Mouse (Mus musculus): ENCODE results near the gene Dpagt1. TPM values are rescaled to one million over a fixed set of nuclear protein-coding genes. Genes with fewer than 3 reads are reported as not detected.

Dpagt1 gene
- polyA plus RNA-seq, 1 experiment from 2014 or later = 38.4 TPM

DNA sequence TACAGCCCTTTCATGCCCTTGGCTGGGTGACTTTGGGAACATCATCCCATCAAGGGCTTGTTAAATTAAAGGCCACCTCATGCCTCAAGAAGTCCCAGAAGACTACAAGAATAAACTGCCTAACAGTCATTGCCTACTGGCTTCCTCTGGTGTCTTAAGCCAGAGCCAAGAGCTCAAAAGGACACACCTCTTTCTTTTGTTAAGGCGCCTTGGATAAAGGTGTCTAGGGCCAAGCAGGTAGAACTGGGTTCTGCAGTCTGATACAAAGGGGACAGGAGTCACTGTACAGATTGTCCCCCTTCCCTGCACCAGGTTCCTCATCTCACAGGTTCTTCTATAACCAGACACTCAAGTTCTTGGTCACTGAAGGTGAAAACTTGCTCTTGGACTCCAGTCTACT, 16.8 kb downstream of the Dpagt1 start:
- Histone ChIP-seq H3K27ac (0 out of 2 replicates have a peak overlapping the region, but pooled peaks have one; percentile 96), H3K4me3 (peak overlapping the region; percentile 87; the same call in 1 of the 2 replicates), H3K36me3 (peaks cover 63% of the 10 kb centered on the region), H3K9me3 (no peaks in the 10 kb centered on the region), H3K9ac (peak overlapping the region; percentile 92; the same call in 1 of the 2 replicates), H3K4me2 (peak overlapping the region; percentile 72), H3K4me1 (peaks cover 21% of the 10 kb centered on the region), H3K27me3 (no peaks in the 10 kb centered on the region)
- 83% methylated on average over 1 of the region's 1 CpGs for WGBS
- ATAC-seq (ENCODE audit: insufficient number of reproducible peaks, insufficient read depth, low FRiP score, low TSS enrichment, low read depth) = no peak

GRCm38 (mm10) chr9:44343290-44343689, 17.5 kb downstream of the Dpagt1 start:
- Histone ChIP-seq H3K27ac (peak overlapping the region; percentile 96), H3K36me3 (peaks cover 65% of the 10 kb centered on the region)
- no peak for ATAC-seq (ENCODE audit: insufficient number of reproducible peaks, insufficient read depth, low FRiP score, low TSS enrichment, low read depth)

GRCm38 (mm10) chr9:44343781-44344421, 18.1 kb downstream of the Dpagt1 start, which contains the start of gene Hmbs:
TSS of gene Hmbs (minus strand) at chr9:44344228.
- Histone ChIP-seq H3K36me3 (peaks cover 65% of the 10 kb centered on the region), H3K27ac (peak within 1 kb of the TSS; percentile 96), H3K9me3 (no peaks in the 10 kb centered on the region), H3K4me1 (peaks cover 17% of the 10 kb centered on the region), H3K4me2 (peak within 1 kb of the TSS; percentile 72), H3K27me3 (no peaks in the 10 kb centered on the region), H3K4me3 (peak within 1 kb of the TSS; percentile 87), H3K9ac (peak within 1 kb of the TSS; percentile 92)
- under 1% methylated on average over 39 of the region's 39 CpGs for WGBS
- ATAC-seq (ENCODE audit: insufficient number of reproducible peaks, insufficient read depth, low FRiP score, low TSS enrichment, low read depth) = peak; percentile 93

More at GRCm38 (mm10) chr9:44343290-44343689, 17.5 kb downstream of the Dpagt1 start:
- peaks cover 17% of the 10 kb centered on the region for H3K4me1 ChIP-seq
- no peaks in the 10 kb centered on the region for H3K27me3 ChIP-seq
- H3K9me3 ChIP-seq = no peaks in the 10 kb centered on the region
- peak overlapping the region; percentile 72 for H3K4me2 ChIP-seq
- H3K4me3 ChIP-seq = peak overlapping the region; percentile 87
- H3K9ac ChIP-seq = peak overlapping the region; percentile 92
- WGBS = 8% methylated on average over 6 of the region's 6 CpGs

DNA sequence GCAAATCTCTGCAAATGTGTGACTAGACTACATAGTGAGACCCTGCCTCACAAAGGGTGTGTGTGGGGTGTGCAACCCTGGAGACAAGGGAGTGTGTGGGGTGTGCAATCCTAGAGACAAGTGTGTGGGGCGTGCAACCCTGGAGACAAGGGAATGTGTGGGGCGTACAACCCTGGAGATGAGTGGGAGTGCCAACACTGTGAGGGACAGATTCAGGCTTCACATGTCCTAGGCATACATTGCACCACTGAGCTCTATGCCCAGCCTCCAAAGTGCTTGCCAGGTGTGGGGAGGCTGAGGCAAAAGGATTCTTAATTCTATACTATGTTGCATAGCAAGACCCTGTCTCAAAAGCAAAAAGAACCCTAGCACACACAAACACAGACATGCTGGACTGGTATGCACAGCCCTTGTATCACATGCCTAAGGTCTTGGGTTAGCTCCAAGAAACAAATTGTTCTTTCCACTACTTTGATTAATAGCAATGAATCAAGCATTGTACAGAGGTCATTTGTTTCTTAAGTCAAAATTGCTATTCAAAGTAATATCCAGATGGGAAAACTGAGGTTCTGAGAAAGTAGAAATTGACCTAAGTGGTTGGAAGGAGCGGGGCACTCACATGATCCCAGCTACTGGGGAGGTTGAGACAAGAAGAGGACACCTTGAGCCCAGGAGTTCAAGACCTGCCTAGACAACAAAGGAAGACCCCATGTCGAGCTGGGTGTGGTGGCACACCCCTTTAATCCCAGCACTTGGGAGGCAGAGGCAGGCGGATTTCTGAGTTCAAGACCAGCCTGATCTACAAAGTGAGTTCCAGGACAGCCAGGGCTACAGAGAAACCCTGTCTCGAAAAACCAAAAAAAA, 20.0 kb downstream of the Dpagt1 start:
- no peak overlapping the region for H3K9ac ChIP-seq
- H3K27me3 ChIP-seq = no peaks in the 10 kb centered on the region
- H3K36me3 ChIP-seq = peaks cover 69% of the 10 kb centered on the region
- H3K9me3 ChIP-seq = no peaks in the 10 kb centered on the region
- H3K4me3 ChIP-seq = no peak overlapping the region
- peaks cover 17% of the 10 kb centered on the region for H3K4me1 ChIP-seq
- 86% methylated on average over 6 of the region's 6 CpGs for WGBS
- H3K4me2 ChIP-seq = no peak overlapping the region
- no peak for ATAC-seq (ENCODE audit: insufficient number of reproducible peaks, insufficient read depth, low FRiP score, low TSS enrichment, low read depth)
- no peak overlapping the region for H3K27ac ChIP-seq

GRCm38 (mm10) chr9:44347166-44347565, 21.3 kb downstream of the Dpagt1 start:
- WGBS = 93% methylated on average over 9 of the region's 9 CpGs
- H3K9ac ChIP-seq = no peak overlapping the region
- peaks cover 68% of the 10 kb centered on the region for H3K36me3 ChIP-seq

DNA sequence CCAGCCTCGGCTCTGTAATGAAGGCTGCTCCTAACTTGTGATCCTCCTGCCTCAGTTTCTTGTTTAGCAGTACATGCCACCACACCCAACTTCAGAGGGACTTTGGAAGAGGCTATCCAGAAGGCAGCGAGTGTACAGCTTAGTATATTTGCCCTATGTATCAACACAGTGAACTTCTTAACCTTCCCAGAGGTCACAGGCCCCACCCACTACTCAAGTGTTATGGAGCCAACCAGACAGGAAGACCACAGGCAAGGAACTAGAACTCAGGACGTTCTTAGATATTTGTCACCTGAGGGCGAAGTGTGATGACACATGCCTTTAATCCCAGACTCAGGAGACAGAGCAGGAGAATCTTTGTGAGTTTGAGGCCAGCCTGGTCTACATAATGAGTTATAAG, 21.8 kb downstream of the Dpagt1 start:
- Histone ChIP-seq H3K27me3 (no peaks in the 10 kb centered on the region), H3K4me3 (no peak overlapping the region), H3K36me3 (peaks cover 73% of the 10 kb centered on the region), H3K9me3 (no peaks in the 10 kb centered on the region), H3K4me1 (peaks cover 11% of the 10 kb centered on the region), H3K9ac (no peak overlapping the region), H3K27ac (no peak overlapping the region), H3K4me2 (no peak overlapping the region)
- 84% methylated on average over 4 of the region's 4 CpGs for WGBS
- ATAC-seq (ENCODE audit: insufficient number of reproducible peaks, insufficient read depth, low FRiP score, low TSS enrichment, low read depth) = no peak

More at GRCm38 (mm10) chr9:44347166-44347565, 21.3 kb downstream of the Dpagt1 start:
- Histone ChIP-seq H3K4me1 (peaks cover 16% of the 10 kb centered on the region), H3K4me2 (no peak overlapping the region), H3K27me3 (no peaks in the 10 kb centered on the region), H3K4me3 (no peak overlapping the region), H3K9me3 (no peaks in the 10 kb centered on the region), H3K27ac (no peak overlapping the region)
- no peak for ATAC-seq (ENCODE audit: insufficient number of reproducible peaks, insufficient read depth, low FRiP score, low TSS enrichment, low read depth)

GRCm38 (mm10) chr9:44348546-44348945, 22.7 kb downstream of the Dpagt1 start:
- WGBS = 96% methylated on average over 4 of the region's 4 CpGs
- ATAC-seq (ENCODE audit: insufficient number of reproducible peaks, insufficient read depth, low FRiP score, low TSS enrichment, low read depth) = no peak
- H3K27ac ChIP-seq = no peak overlapping the region
- no peak overlapping the region for H3K4me3 ChIP-seq
- peaks cover 3% of the 10 kb centered on the region; the same call in 1 of the 2 replicates for H3K4me1 ChIP-seq
- H3K36me3 ChIP-seq = peaks cover 82% of the 10 kb centered on the region
- no peaks in the 10 kb centered on the region for H3K9me3 ChIP-seq
- H3K9ac ChIP-seq = no peak overlapping the region
- H3K27me3 ChIP-seq = no peaks in the 10 kb centered on the region
- H3K4me2 ChIP-seq = no peak overlapping the region

- peaks cover 98% of the 10 kb centered on the region for H3K36me3 ChIP-seq
- WGBS = 93% methylated on average over 4 of the region's 4 CpGs
- H3K9ac ChIP-seq = no peak overlapping the region
- no peak for ATAC-seq (ENCODE audit: insufficient number of reproducible peaks, insufficient read depth, low FRiP score, low TSS enrichment, low read depth)
- H3K27me3 ChIP-seq = no peaks in the 10 kb centered on the region
- H3K27ac ChIP-seq = no peak overlapping the region
- no peaks in the 10 kb centered on the region for H3K4me1 ChIP-seq
- no peak overlapping the region for H3K4me2 ChIP-seq
- no peak overlapping the region for H3K4me3 ChIP-seq
- no peaks in the 10 kb centered on the region for H3K9me3 ChIP-seq
These were observed 25.6 kb downstream of the Dpagt1 start for GRCm38 (mm10) chr9:44351396-44351795.

DNA sequence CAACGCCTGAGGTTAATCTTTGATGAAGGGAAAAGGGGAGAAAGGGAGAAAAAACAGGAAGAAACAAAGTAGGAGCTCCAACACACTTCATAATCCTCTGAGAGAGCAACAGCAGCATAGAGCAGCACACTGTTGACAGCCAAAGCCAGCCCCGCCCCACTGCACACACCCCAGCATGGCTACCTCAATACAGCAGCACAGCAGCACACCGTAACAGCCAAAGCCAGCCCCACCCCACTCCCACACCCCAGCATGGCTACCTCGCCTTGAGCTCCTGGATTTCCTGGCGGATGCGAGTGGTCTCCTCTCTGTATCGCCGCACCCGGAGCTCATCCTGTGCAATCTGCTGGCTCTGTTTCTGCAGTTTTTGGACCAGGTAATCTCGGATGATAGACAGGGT, 26.5 kb downstream of the Dpagt1 start:
- peaks cover 98% of the 10 kb centered on the region for H3K36me3 ChIP-seq
- WGBS = 89% methylated on average over 10 of the region's 10 CpGs
- H3K27ac ChIP-seq = no peak overlapping the region

GRCm38 (mm10) chr9:44353142-44353541, 27.3 kb downstream of the Dpagt1 start:
- no peaks in the 10 kb centered on the region for H3K9me3 ChIP-seq
- ATAC-seq (ENCODE audit: insufficient number of reproducible peaks, insufficient read depth, low FRiP score, low TSS enrichment, low read depth) = no peak
- H3K4me2 ChIP-seq = no peak overlapping the region
- no peak overlapping the region for H3K9ac ChIP-seq
- no peak overlapping the region for H3K4me3 ChIP-seq
- peaks cover 98% of the 10 kb centered on the region for H3K36me3 ChIP-seq
- H3K27ac ChIP-seq = no peak overlapping the region
- H3K4me1 ChIP-seq = no peaks in the 10 kb centered on the region
- H3K27me3 ChIP-seq = no peaks in the 10 kb centered on the region
- 95% methylated on average over 6 of the region's 6 CpGs for WGBS

More for the DNA sequence above, 26.5 kb downstream of the Dpagt1 start:
- Histone ChIP-seq H3K27me3 (no peaks in the 10 kb centered on the region), H3K9ac (no peak overlapping the region), H3K4me1 (no peaks in the 10 kb centered on the region), H3K4me3 (no peak overlapping the region), H3K4me2 (no peak overlapping the region), H3K9me3 (no peaks in the 10 kb centered on the region)
- ATAC-seq (ENCODE audit: insufficient number of reproducible peaks, insufficient read depth, low FRiP score, low TSS enrichment, low read depth) = no peak

GRCm38 (mm10) chr9:44357207-44357606, 31.4 kb downstream of the Dpagt1 start:
- H3K9me3 ChIP-seq = no peaks in the 10 kb centered on the region
- H3K36me3 ChIP-seq = peaks cover 76% of the 10 kb centered on the region
- no peak overlapping the region for H3K9ac ChIP-seq
- H3K27ac ChIP-seq = no peak overlapping the region
- no peak overlapping the region for H3K4me2 ChIP-seq
- H3K4me3 ChIP-seq = no peak overlapping the region
- WGBS = 75% methylated on average over 4 of the region's 4 CpGs
- no peak for ATAC-seq (ENCODE audit: insufficient number of reproducible peaks, insufficient read depth, low FRiP score, low TSS enrichment, low read depth)
- no peaks in the 10 kb centered on the region for H3K27me3 ChIP-seq
- H3K4me1 ChIP-seq = peaks cover 6% of the 10 kb centered on the region
